Mouse (Mus musculus) heart, embryonic 11.5 days (tissue): Measurements from ENCODE around the gene Deup1. TPM values are rescaled to one million over a fixed set of nuclear protein-coding genes. Genes with fewer than 3 reads are reported as not detected.

Experiments used
- ATAC-seq: fragments of 200-750 bp; cut with Nextera tagmentation; replicated peaks from 2 replicates; pipeline ENCODE4 v1.8.0; 2017; ENCODE audit warnings: moderate library complexity; ENCODE audit not compliant: insufficient number of reproducible peaks, low FRiP score, low TSS enrichment
- H3K27ac ChIP-seq: fragments of 300-500 bp; sonication (generic); 2 replicates; pipeline ENCODE4 v1.5.1; 2014; ENCODE audit warnings: mild to moderate bottlenecking, low read depth, low read length
- H3K27me3 ChIP-seq: fragments of 300-500 bp; sonication (generic); 2 replicates; pipeline ENCODE4 v1.6.1; 2014; ENCODE audit warnings: mild to moderate bottlenecking, low read length, mixed read lengths; ENCODE audit not compliant: control insufficient read depth, insufficient read depth
- H3K36me3 ChIP-seq: fragments of 300-500 bp; sonication (generic); 2 replicates; pipeline ENCODE4 v1.6.1; 2014; ENCODE audit warnings: mild to moderate bottlenecking, low read length, moderate library complexity, mixed read lengths; ENCODE audit not compliant: control insufficient read depth, insufficient read depth
- H3K4me1 ChIP-seq: fragments of 300-500 bp; sonication (generic); 2 replicates; pipeline ENCODE4 v1.6.1; 2014; ENCODE audit warnings: low read length; ENCODE audit not compliant: control insufficient read depth, insufficient read depth
- H3K4me2 ChIP-seq: fragments of 300-500 bp; sonication (generic); 2 replicates; pipeline ENCODE4 v1.6.1; 2014; ENCODE audit warnings: mild to moderate bottlenecking, moderate library complexity
- H3K4me3 ChIP-seq: fragments of 300-500 bp; sonication (generic); 2 replicates; pipeline ENCODE4 v1.5.1; 2014; ENCODE audit warnings: low read depth, low read length
- H3K9ac ChIP-seq: fragments of 300-500 bp; sonication (generic); 2 replicates; pipeline ENCODE4 v1.6.1; 2014; ENCODE audit warnings: mild to moderate bottlenecking, low read depth, low read length, moderate library complexity
- H3K9me3 ChIP-seq: fragments of 300-500 bp; sonication (generic); replicated peaks from 2 replicates; pipeline ENCODE4 v1.6.1; 2016; ENCODE audit warnings: low read length; ENCODE audit not compliant: control insufficient read depth
- WGBS: fragments of 180-500 bp; shearing (Covaris S2); extraction: QIAGEN DNeasy Blood & Tissue Kit; methylation state at CpG from one replicate; pipeline ENCODE4 v1.1.7; 2014; ENCODE audit not compliant: insufficient replicate concordance; 5-methylcytosine and 5-hydroxymethylcytosine counted together
- polyA plus RNA-seq: library from polyadenylated mRNA; unstranded; fragments of >200 nt; fragmentation: Nextera tagmentation; extraction: Ambion mirVana; gene quantifications from 2 replicates; pipeline ENCODE4 v1.2.1, GENCODE M21; 2014

The Deup1 gene
- 0.13 and 0.15 TPM in 2 replicates for polyA plus RNA-seq

GRCm38 (mm10) chr9:15627785-15628287 is at the start of gene Deup1:
Deup1 (minus strand) TSS chr9:15627933.
- ATAC-seq: peak; percentile 65
- no peak within 1 kb of the TSS for H3K27ac ChIP-seq
- H3K4me1 ChIP-seq: no peaks in the 10 kb centered on the region
- peak within 1 kb of the TSS; percentile 30 for H3K4me3 ChIP-seq
- H3K36me3 ChIP-seq: no peaks in the 10 kb centered on the region
- 4% methylated on average over 27 of the region's 28 CpGs for WGBS
- H3K9ac ChIP-seq: 0 out of 2 replicates have a peak within 1 kb of the TSS, but pooled peaks have one; percentile 4
- 0 out of 2 replicates have a peak, but pooled peaks cover 2% of the 10 kb centered on the region for H3K27me3 ChIP-seq
- H3K9me3 ChIP-seq: no peaks in the 10 kb centered on the region
- peak within 1 kb of the TSS; percentile 79 for H3K4me2 ChIP-seq

- Histone ChIP-seq H3K27me3 (no peaks in the 10 kb centered on the region), H3K9ac (no peak overlapping the region), H3K27ac (no peak overlapping the region), H3K4me2 (no peak overlapping the region), H3K4me3 (no peak overlapping the region), H3K36me3 (no peaks in the 10 kb centered on the region), H3K9me3 (no peaks in the 10 kb centered on the region), H3K4me1 (peaks cover 8% of the 10 kb centered on the region)
- WGBS: 29% methylated on average over 1 of the region's 1 CpGs
- no peak for ATAC-seq
Observed at GRCm38 (mm10) chr9:15672251-15672650, 44.5 kb upstream of the Deup1 start.

- no peak overlapping the region for H3K27ac ChIP-seq
- no peak for ATAC-seq
- WGBS: 26% methylated on average over 5 of the region's 5 CpGs
- peaks cover 8% of the 10 kb centered on the region for H3K4me1 ChIP-seq
- no peaks in the 10 kb centered on the region for H3K27me3 ChIP-seq
- H3K4me3 ChIP-seq: no peak overlapping the region
- no peaks in the 10 kb centered on the region for H3K36me3 ChIP-seq
- H3K9me3 ChIP-seq: no peaks in the 10 kb centered on the region
- H3K4me2 ChIP-seq: no peak overlapping the region
- H3K9ac ChIP-seq: no peak overlapping the region
Observed at GRCm38 (mm10) chr9:15670002-15670527, 42.3 kb upstream of the Deup1 start.

- WGBS: 36% methylated on average over 3 of the region's 3 CpGs
- no peak for ATAC-seq
- H3K9ac ChIP-seq: no peak overlapping the region
Observed at GRCm38 (mm10) chr9:15669452-15669851, 41.7 kb upstream of the Deup1 start.

GRCm38 (mm10) chr9:15664606-15665005 is 36.9 kb upstream of the Deup1 start:
- no peak overlapping the region for H3K4me2 ChIP-seq
- H3K4me3 ChIP-seq: no peak overlapping the region
- 68% methylated on average over 7 of the region's 7 CpGs for WGBS
- no peak overlapping the region for H3K27ac ChIP-seq
- no peaks in the 10 kb centered on the region for H3K27me3 ChIP-seq
- no peaks in the 10 kb centered on the region for H3K9me3 ChIP-seq
- no peak for ATAC-seq
- H3K4me1 ChIP-seq: peaks cover 5% of the 10 kb centered on the region; the same call in 1 of the 2 replicates
- H3K36me3 ChIP-seq: no peaks in the 10 kb centered on the region
- H3K9ac ChIP-seq: no peak overlapping the region

More at GRCm38 (mm10) chr9:15669452-15669851, 41.7 kb upstream of the Deup1 start:
- Histone ChIP-seq H3K9me3 (no peaks in the 10 kb centered on the region), H3K4me1 (peaks cover 10% of the 10 kb centered on the region), H3K4me2 (no peak overlapping the region), H3K27me3 (no peaks in the 10 kb centered on the region), H3K27ac (no peak overlapping the region), H3K4me3 (no peak overlapping the region), H3K36me3 (no peaks in the 10 kb centered on the region)

- 67% methylated on average over 6 of the region's 6 CpGs for WGBS
- no peaks in the 10 kb centered on the region for H3K4me1 ChIP-seq
- no peak overlapping the region for H3K4me3 ChIP-seq
- no peaks in the 10 kb centered on the region; the same call in 1 of the 2 replicates for H3K9me3 ChIP-seq
- ATAC-seq: no peak
- no peaks in the 10 kb centered on the region for H3K36me3 ChIP-seq
- H3K4me2 ChIP-seq: no peak overlapping the region
- H3K27me3 ChIP-seq: no peaks in the 10 kb centered on the region
- no peak overlapping the region for H3K9ac ChIP-seq
- H3K27ac ChIP-seq: no peak overlapping the region
Observed at GRCm38 (mm10) chr9:15659069-15659468, 31.3 kb upstream of the Deup1 start.

- no peaks in the 10 kb centered on the region; the same call in 1 of the 2 replicates for H3K9me3 ChIP-seq
- 64% methylated on average over 6 of the region's 6 CpGs for WGBS
- ATAC-seq: no peak
Observed at GRCm38 (mm10) chr9:15658236-15658785, 30.6 kb upstream of the Deup1 start.

GRCm38 (mm10) chr9:15653036-15653435 is 25.3 kb upstream of the Deup1 start:
- no peak overlapping the region for H3K4me2 ChIP-seq
- H3K4me3 ChIP-seq: no peak overlapping the region
- H3K4me1 ChIP-seq: no peaks in the 10 kb centered on the region
- H3K27ac ChIP-seq: no peak overlapping the region
- H3K27me3 ChIP-seq: no peaks in the 10 kb centered on the region
- H3K36me3 ChIP-seq: no peaks in the 10 kb centered on the region
- H3K9me3 ChIP-seq: no peaks in the 10 kb centered on the region; the same call in 1 of the 2 replicates
- no peak overlapping the region for H3K9ac ChIP-seq
- ATAC-seq: no peak

More at GRCm38 (mm10) chr9:15658236-15658785, 30.6 kb upstream of the Deup1 start:
- Histone ChIP-seq H3K4me1 (no peaks in the 10 kb centered on the region), H3K4me3 (no peak overlapping the region), H3K36me3 (no peaks in the 10 kb centered on the region), H3K27me3 (no peaks in the 10 kb centered on the region), H3K4me2 (no peak overlapping the region), H3K9ac (no peak overlapping the region), H3K27ac (no peak overlapping the region)

GRCm38 (mm10) chr9:15649977-15650376 is 22.2 kb upstream of the Deup1 start:
- Histone ChIP-seq H3K4me1 (no peaks in the 10 kb centered on the region), H3K36me3 (no peaks in the 10 kb centered on the region), H3K27me3 (no peaks in the 10 kb centered on the region), H3K9ac (no peak overlapping the region), H3K4me3 (no peak overlapping the region), H3K9me3 (no peaks in the 10 kb centered on the region), H3K4me2 (no peak overlapping the region), H3K27ac (no peak overlapping the region)
- 86% methylated on average over 2 of the region's 2 CpGs for WGBS
- no peak for ATAC-seq
